Mouse (Mus musculus) frontal cortex, adult (tissue): ENCODE data around the gene Otulinl.
A peak's percentile ranks its signal among the peaks of the same experiment; 100 is the strongest.
"Not testable (repeated sequence)": the region's sequence is repeated elsewhere in the genome, so short reads cannot be mapped to it uniquely, and the experiment has no call there.

Source experiments
- ATAC-seq: cut with Nextera tagmentation; 2 replicates; pipeline ENCODE4 v1.9.2; 2017; ENCODE audit warnings: mild to moderate bottlenecking, moderate library complexity, mixed read lengths; ENCODE audit not compliant: low TSS enrichment

Gene Otulinl

GRCm38 (mm10) chr15:27681419-27682187 is at the start of gene Otulinl:
Gene Otulinl, minus strand, starts transcription at chr15:27681579.
- peak; percentile 96 for ATAC-seq

- ATAC-seq = peak; percentile 29
These were observed 44.8 kb upstream of the Otulinl start for GRCm38 (mm10) chr15:27726228-27726627.

DNA sequence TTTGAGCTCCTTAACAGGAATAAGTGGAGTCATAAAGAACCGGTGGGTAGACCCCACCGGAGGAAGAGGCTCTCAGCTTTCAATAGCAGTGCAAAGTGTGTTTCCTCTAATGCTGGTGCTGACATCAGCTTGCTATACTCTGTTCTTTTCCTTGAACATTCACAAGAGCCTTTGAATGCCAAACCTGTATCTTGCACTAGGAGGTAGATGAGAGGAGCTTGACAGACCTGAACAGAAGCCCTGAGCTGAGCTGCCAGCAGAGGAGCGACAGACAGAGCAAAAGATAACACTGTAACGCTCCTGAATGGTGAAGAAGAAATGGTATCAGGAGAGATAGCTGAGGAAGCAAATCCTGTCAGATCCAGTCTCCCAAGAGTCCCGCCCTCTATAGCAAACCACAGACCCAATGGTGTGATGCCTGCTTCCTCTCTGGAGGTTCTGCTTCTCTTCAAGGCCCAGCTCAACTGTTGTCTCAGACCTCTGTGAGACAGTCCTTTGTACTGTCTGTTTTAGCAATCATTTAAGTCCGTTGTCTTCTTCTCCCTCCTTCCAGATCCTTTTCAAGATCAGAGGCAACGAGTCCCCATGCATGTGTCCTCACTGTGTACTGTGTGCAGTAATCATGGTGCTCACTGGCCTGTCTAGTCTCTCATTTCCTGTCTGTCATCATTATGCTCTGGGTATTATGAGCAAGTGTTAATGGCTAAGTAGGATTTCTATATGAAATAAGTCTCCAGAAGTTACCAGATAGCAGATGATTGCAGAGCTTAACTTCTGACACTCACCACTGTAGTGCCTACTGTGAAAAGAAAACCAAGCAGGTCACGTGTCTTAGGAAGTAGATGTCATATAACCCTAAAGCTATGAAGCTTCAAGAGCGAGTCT is 43.7 kb upstream of the Otulinl start:
- ATAC-seq = peak; percentile 24; the same call in 1 of the 2 replicates

GRCm38 (mm10) chr15:27724298-27724697 is 42.9 kb upstream of the Otulinl start:
- no peak for ATAC-seq

GRCm38 (mm10) chr15:27723746-27724145 is 42.4 kb upstream of the Otulinl start:
- ATAC-seq = no peak

GRCm38 (mm10) chr15:27720297-27720696 is 38.9 kb upstream of the Otulinl start:
- ATAC-seq = not testable (repeated sequence)

DNA sequence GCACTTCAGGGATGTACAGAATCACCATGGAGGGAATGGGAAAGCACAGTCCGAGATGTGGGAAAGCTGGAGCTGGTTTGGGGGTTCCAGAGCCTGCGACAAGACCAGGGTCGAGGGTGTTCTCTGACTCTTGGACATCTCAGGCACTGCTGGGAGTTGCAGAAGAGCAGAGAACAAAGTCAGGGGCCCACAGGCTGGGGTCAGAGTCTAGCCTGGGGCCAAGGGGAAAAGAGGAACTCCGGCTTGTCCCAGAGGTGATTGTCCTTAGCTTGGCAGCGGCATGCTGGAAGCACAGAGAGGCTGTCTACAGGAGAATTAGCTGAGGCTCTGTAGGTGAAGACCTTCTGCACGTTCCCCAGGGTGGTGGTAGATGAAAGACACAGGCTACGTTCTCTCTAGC is 37.3 kb upstream of the Otulinl start:
- ATAC-seq = no peak

DNA sequence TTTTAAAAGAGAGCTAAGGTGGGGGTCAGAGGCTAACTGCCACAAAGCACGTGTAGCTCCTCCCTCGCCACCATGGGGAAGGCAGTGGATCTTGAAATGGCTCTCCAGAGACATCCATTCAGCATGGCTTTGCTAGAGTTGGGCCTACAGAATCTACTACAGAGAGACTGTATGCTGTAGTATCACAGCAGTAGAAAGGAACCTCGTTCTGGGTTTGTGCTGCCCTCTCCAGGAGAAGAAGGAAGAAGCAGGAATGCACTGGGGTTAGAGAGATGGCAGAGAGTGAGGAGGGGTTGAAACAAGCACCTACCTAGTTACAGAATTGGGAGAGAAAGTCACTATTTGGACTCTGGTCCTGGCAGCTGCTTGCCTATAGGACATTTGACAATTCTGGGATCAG is 34.0 kb upstream of the Otulinl start:
- ATAC-seq = peak; percentile 99

- no peak for ATAC-seq
These were observed 29.3 kb upstream of the Otulinl start for GRCm38 (mm10) chr15:27710698-27711097.

GRCm38 (mm10) chr15:27708968-27709612 is 27.7 kb upstream of the Otulinl start:
- ATAC-seq = 0 out of 2 replicates have a peak, but pooled peaks have one; percentile 23

- 0 out of 2 replicates have a peak, but pooled peaks have one; percentile 25 for ATAC-seq
These were observed 27.1 kb upstream of the Otulinl start for GRCm38 (mm10) chr15:27708499-27708898.

- ATAC-seq = no peak; the same call in 1 of the 2 replicates
These were observed 21.6 kb upstream of the Otulinl start for GRCm38 (mm10) chr15:27702972-27703313.

DNA sequence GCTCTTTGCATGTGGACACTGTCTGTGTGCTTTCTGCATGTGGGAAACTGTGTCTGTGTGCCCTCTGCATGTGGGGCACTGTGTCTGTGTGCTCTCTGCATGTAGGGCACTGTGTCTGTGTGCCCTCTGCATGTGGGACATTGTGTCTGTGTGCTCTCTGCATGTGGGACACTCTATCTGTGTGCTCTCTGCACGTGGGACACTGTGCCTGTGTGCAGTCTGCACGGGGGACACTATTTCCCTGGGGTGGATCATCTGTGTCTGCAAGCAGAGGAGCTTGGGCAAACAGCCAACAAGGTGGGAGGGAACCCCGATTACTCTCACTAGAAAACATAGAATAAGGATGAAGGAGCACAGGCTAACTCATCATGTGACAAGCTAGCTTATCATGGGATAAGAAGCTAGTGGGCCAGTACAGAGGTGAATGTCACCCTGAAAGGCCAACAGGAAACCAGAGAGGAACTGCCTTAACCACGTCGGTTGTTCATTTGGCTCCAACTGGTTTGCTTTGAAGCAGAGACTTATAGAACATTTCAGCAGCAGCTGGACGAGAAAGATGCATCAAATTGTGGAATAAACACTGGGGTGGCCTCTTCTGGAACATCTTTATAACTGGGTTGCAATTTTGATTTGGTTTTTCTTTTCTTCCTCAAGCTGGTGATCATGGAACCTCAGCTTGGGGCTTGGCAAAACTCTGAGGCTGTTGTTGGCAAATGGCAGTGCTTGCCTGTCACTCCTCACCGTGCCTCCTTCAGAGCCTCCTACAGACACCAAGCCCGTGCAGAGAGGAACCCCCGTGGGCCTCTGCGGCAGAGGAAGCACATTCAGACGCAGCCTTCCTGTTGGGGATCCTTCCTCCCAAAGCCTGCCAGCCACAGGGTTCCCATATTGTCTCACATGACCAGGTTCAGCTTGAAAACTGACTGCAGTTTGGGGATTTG is 20.9 kb upstream of the Otulinl start:
- ATAC-seq = peak; percentile 89

GRCm38 (mm10) chr15:27697632-27698031 is 16.3 kb upstream of the Otulinl start:
- ATAC-seq = no peak

- no peak for ATAC-seq
These were observed 11.9 kb upstream of the Otulinl start for GRCm38 (mm10) chr15:27693235-27693634.

DNA sequence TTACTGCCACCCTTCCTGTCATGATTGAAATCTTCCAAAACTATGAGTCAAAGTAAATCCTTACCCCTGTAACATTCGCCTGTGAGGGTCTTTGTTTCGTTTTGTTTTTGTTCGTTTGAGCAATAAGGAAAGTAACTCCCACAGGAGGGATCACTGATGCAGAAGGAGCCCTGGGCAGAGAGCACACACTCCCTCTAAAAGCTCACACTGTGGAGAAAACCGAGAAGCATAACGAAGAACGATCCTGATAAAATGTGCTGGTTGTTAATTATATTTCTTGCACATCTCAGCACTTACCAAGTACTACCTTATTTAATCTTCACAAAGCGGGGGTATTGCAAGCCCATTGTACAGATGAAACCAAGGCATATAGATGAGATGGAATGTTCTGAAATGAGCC is 10.8 kb upstream of the Otulinl start:
- ATAC-seq = no peak

DNA sequence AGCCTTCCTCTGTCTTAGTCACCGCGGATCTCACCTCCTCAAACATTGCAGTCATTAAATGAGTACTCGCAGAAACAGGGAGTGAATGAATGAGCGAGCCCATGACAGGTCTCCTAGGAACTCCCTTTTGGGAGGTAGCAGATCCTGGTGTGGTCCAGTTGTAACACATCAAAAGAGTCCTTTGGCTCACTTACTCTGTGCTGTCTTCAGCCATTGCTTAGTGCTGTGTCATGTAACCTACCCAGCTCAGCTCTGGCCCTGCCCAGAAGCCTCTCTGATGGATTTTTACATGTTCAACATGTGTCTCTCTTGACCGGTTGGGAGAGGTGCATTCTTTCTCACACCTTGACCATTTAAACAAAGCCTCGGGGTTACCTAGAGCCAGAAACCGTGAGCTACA is 9.8 kb upstream of the Otulinl start:
- ATAC-seq = peak; percentile 55; the same call in 1 of the 2 replicates

- ATAC-seq = no peak
These were observed 6.8 kb upstream of the Otulinl start for GRCm38 (mm10) chr15:27688041-27688651.

DNA sequence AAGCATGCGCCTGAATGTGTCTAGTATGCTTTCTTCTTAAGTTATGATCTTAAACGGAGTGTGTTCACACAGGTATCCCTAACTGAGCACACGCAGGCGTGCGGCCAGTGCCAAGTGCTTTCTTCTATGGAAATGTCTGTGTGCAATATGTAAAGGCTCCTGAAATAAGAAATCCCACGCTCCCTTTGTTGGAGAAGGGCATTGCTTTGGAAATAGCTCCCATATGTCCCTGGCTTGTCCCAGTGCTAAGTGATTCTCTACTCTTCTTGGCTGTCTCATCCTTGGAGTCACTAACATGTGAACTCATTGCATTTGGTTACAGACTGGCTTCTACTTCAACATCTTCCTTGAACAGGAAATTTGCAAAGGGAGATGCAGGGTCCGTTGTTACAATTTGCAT is 3.4 kb upstream of the Otulinl start:
- ATAC-seq = peak; percentile 66

DNA sequence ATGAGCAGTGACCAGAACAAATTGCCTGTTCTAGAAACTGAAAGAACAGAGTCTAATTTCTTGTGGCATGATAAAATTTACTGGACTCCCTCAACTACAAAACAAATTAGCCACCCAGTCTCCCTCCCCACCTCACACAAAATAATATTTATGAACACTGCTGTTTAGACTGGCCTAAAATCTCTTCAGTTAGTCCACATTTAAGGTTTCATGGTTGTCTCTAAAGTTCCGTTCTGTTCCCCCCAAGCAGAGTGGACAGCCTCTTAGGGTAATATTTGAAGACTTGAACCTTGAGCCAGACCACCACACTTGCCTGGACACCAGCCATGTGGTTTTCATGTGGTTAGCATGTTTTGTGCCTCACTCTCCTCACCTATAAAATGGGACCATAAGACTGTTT is 1.8 kb upstream of the Otulinl start:
- no peak for ATAC-seq

- no peak for ATAC-seq
These were observed 1.2 kb upstream of the Otulinl start for GRCm38 (mm10) chr15:27682619-27683018.
